Mouse (Mus musculus) stomach, postnatal 0 days (tissue): ENCODE measurements around the gene Ppm1h. TPM values are rescaled to one million over a fixed set of nuclear protein-coding genes. Genes with fewer than 3 reads are reported as not detected.
"Not testable (repeated sequence)": the region's sequence is repeated elsewhere in the genome, so short reads cannot be mapped to it uniquely, and the experiment has no call there.

Experiments used
- ATAC-seq: fragments of 200-750 bp; cut with Nextera tagmentation; 2 replicates; pipeline ENCODE4 v1.8.0; 2017; ENCODE audit not compliant: low FRiP score, low TSS enrichment
- DNase-seq: peaks from one replicate; pipeline ENCODE4 v3.0.0-alpha.2; 2016; ENCODE audit warnings: low spot score
- H3K27ac ChIP-seq: fragments of 300-500 bp; sonication (generic); replicated peaks from 2 replicates; pipeline ENCODE4 v1.5.1; 2014; ENCODE audit warnings: mild to moderate bottlenecking, control low read depth
- H3K27me3 ChIP-seq: fragments of 300-500 bp; sonication (generic); 2 replicates; pipeline ENCODE4 v1.6.1; 2014; ENCODE audit warnings: low read length; ENCODE audit not compliant: control insufficient read depth, insufficient read depth
- H3K36me3 ChIP-seq: fragments of 300-500 bp; sonication (generic); 2 replicates; pipeline ENCODE4 v1.6.1; 2014; ENCODE audit warnings: low read length, mixed read lengths; ENCODE audit not compliant: control insufficient read depth, insufficient read depth
- H3K4me1 ChIP-seq: fragments of 300-500 bp; sonication (generic); replicated peaks from 2 replicates; pipeline ENCODE4 v1.6.1; 2014; ENCODE audit warnings: antibody characterized with exemption; ENCODE audit not compliant: control insufficient read depth, insufficient read depth
- H3K4me2 ChIP-seq: fragments of 300-500 bp; sonication (generic); replicated peaks from 2 replicates; pipeline ENCODE4 v1.6.1; 2014; ENCODE audit warnings: low read depth, mild to moderate bottlenecking, control low read depth, moderate library complexity
- H3K4me3 ChIP-seq: fragments of 300-500 bp; sonication (generic); 2 replicates; pipeline ENCODE4 v1.5.1; 2014; ENCODE audit warnings: low read depth, low read length, control low read depth
- H3K9ac ChIP-seq: fragments of 300-500 bp; sonication (generic); 2 replicates; pipeline ENCODE4 v1.6.1; 2014; ENCODE audit warnings: mild to moderate bottlenecking, low read length, control low read depth, mixed read lengths
- H3K9me3 ChIP-seq: fragments of 300-500 bp; sonication (generic); 2 replicates; pipeline ENCODE4 v1.6.1; 2016; ENCODE audit warnings: low read length; ENCODE audit not compliant: control insufficient read depth
- CTCF ChIP-seq: IDR thresholded peaks from 2 replicates; pipeline ENCODE4 v1.5.1; 2016; ENCODE audit warnings: antibody characterized with exemption, low read depth, mild to moderate bottlenecking, moderate library complexity
- EP300 ChIP-seq: optimal IDR thresholded peaks from 2 replicates; pipeline ENCODE3; 2016; ENCODE audit warnings: antibody characterized with exemption
- WGBS: fragments of 180-500 bp; shearing (Covaris S2); extraction: QIAGEN DNeasy Blood & Tissue Kit; methylation state at CpG from one replicate; pipeline ENCODE4 v1.1.7; 2014; 5-methylcytosine and 5-hydroxymethylcytosine counted together
- polyA plus RNA-seq: library from polyadenylated mRNA; unstranded; fragments of >200 nt; fragmentation: Nextera tagmentation; extraction: Ambion mirVana; gene quantifications from 2 replicates; pipeline ENCODE4 v1.2.1, GENCODE M21; 2015

Ppm1h gene
- polyA plus RNA-seq, 1 experiment from 2014 or later, result 7.6 TPM

- H3K4me3 ChIP-seq, result no peak overlapping the region
- DNase-seq, result no peak
- ATAC-seq, result no peak
- H3K4me2 ChIP-seq, result no peak overlapping the region
- WGBS, result 84% methylated on average over 10 of the region's 10 CpGs
- H3K9me3 ChIP-seq, result no peaks in the 10 kb centered on the region
- no peaks in the 10 kb centered on the region for H3K27me3 ChIP-seq
- no peak for TF ChIP-seq CTCF
- TF ChIP-seq EP300, result no peak
- 0 out of 2 replicates have a peak, but pooled peaks cover 2% of the 10 kb centered on the region for H3K4me1 ChIP-seq
- no peak overlapping the region for H3K27ac ChIP-seq
- no peaks in the 10 kb centered on the region for H3K36me3 ChIP-seq
- H3K9ac ChIP-seq, result no peak overlapping the region
Measured at GRCm38 (mm10) chr10:122931851-122932550, 253.4 kb downstream of the Ppm1h start.

GRCm38 (mm10) chr10:122933053-122933838, 254.7 kb downstream of the Ppm1h start:
- no peaks in the 10 kb centered on the region for H3K36me3 ChIP-seq
- ATAC-seq, result no peak
- TF ChIP-seq CTCF, result no peak
- TF ChIP-seq EP300, result no peak
- DNase-seq, result no peak
- H3K27ac ChIP-seq, result no peak overlapping the region
- H3K9ac ChIP-seq, result no peak overlapping the region
- 79% methylated on average over 15 of the region's 15 CpGs for WGBS
- H3K9me3 ChIP-seq, result no peaks in the 10 kb centered on the region
- no peaks in the 10 kb centered on the region for H3K27me3 ChIP-seq
- H3K4me1 ChIP-seq, result 0 out of 2 replicates have a peak, but pooled peaks cover 2% of the 10 kb centered on the region
- no peak overlapping the region for H3K4me2 ChIP-seq
- H3K4me3 ChIP-seq, result no peak overlapping the region

GRCm38 (mm10) chr10:122935406-122935805, 256.8 kb downstream of the Ppm1h start:
- H3K27me3 ChIP-seq, H3K4me2 ChIP-seq, H3K4me1 ChIP-seq, H3K36me3 ChIP-seq, ATAC-seq, DNase-seq, H3K27ac ChIP-seq, H3K9me3 ChIP-seq, H3K9ac ChIP-seq, H3K4me3 ChIP-seq: not testable (repeated sequence)
- WGBS, result no CpG with 5 or more reads among the region's 4 CpGs

GRCm38 (mm10) chr10:122937380-122937779, 258.8 kb downstream of the Ppm1h start:
- H3K4me1 ChIP-seq, H3K36me3 ChIP-seq, H3K4me3 ChIP-seq, H3K9ac ChIP-seq, H3K4me2 ChIP-seq, H3K9me3 ChIP-seq, DNase-seq, ATAC-seq, H3K27ac ChIP-seq, H3K27me3 ChIP-seq: not testable (repeated sequence)
- no CpG with 5 or more reads among the region's 4 CpGs for WGBS

GRCm38 (mm10) chr10:122939546-122939945, 261.0 kb downstream of the Ppm1h start:
- no peak for ATAC-seq
- peak; percentile 20 for DNase-seq
- H3K36me3 ChIP-seq, result no peaks in the 10 kb centered on the region
- H3K4me3 ChIP-seq, result no peak overlapping the region
- H3K27ac ChIP-seq, result no peak overlapping the region
- H3K4me1 ChIP-seq, result no peaks in the 10 kb centered on the region
- no peak for TF ChIP-seq CTCF
- no peak for TF ChIP-seq EP300
- no peaks in the 10 kb centered on the region for H3K27me3 ChIP-seq
- 72% methylated on average over 10 of the region's 10 CpGs for WGBS
- no peaks in the 10 kb centered on the region for H3K9me3 ChIP-seq
- no peak overlapping the region for H3K9ac ChIP-seq
- H3K4me2 ChIP-seq, result no peak overlapping the region

- TF ChIP-seq CTCF (no peak), EP300 (no peak)
- Histone ChIP-seq H3K36me3 (no peaks in the 10 kb centered on the region), H3K27ac (no peak overlapping the region), H3K4me3 (no peak overlapping the region), H3K4me1 (no peaks in the 10 kb centered on the region), H3K9me3 (no peaks in the 10 kb centered on the region), H3K27me3 (no peaks in the 10 kb centered on the region), H3K4me2 (no peak overlapping the region), H3K9ac (no peak overlapping the region)
- WGBS, result 74% methylated on average over 7 of the region's 7 CpGs
- DNase-seq, result no peak
- no peak for ATAC-seq
Measured at GRCm38 (mm10) chr10:122942771-122943170, 264.2 kb downstream of the Ppm1h start.
